Mouse (Mus musculus) forebrain, embryonic 10.5 days (tissue): ENCODE results near the gene Olfr141. TPM values are rescaled to one million over a fixed set of nuclear protein-coding genes. Genes with fewer than 3 reads are reported as not detected.

Experiments
- DNase-seq: peaks from one replicate; pipeline ENCODE4 v3.0.0-alpha.2; 2017; ENCODE audit warnings: low spot score; ENCODE audit errors: extremely low spot score
- H3K27ac ChIP-seq: fragments of 300-500 bp; sonication (generic); 2 replicates; pipeline ENCODE4 v1.5.1; 2016; ENCODE audit warnings: mild to moderate bottlenecking
- H3K27me3 ChIP-seq: fragments of 300-500 bp; sonication (generic); 2 replicates; pipeline ENCODE4 v1.6.1; 2016; ENCODE audit warnings: mild to moderate bottlenecking; ENCODE audit not compliant: poor library complexity, severe bottlenecking
- H3K36me3 ChIP-seq: fragments of 300-500 bp; sonication (generic); replicated peaks from 2 replicates; pipeline ENCODE4 v1.6.1; 2016; ENCODE audit warnings: mild to moderate bottlenecking, moderate library complexity
- H3K4me1 ChIP-seq: fragments of 300-500 bp; sonication (generic); 2 replicates; pipeline ENCODE4 v1.6.1; 2016
- H3K4me3 ChIP-seq: fragments of 300-500 bp; sonication (generic); 2 replicates; pipeline ENCODE4 v1.5.1; 2016; ENCODE audit warnings: mild to moderate bottlenecking, moderate library complexity
- H3K9me3 ChIP-seq: fragments of 300-500 bp; sonication (generic); 2 replicates; pipeline ENCODE4 v1.6.1; 2016; ENCODE audit warnings: mild to moderate bottlenecking, moderate library complexity
- whole genome bisulfite sequencing: fragments of 180-500 bp; shearing (Covaris S2); methylation state at CpG from one replicate; pipeline ENCODE4 v1.1.7; 2016; 5-methylcytosine and 5-hydroxymethylcytosine counted together
- polyA plus RNA-seq: library from polyadenylated mRNA; unstranded; fragments of >200 nt; fragmentation: Nextera tagmentation; extraction: Ambion mirVana; gene quantifications from 2 replicates; pipeline ENCODE4 v1.2.1, GENCODE M21; 2016

Gene Olfr141
- not detected in 2 replicates for polyA plus RNA-seq

DNA sequence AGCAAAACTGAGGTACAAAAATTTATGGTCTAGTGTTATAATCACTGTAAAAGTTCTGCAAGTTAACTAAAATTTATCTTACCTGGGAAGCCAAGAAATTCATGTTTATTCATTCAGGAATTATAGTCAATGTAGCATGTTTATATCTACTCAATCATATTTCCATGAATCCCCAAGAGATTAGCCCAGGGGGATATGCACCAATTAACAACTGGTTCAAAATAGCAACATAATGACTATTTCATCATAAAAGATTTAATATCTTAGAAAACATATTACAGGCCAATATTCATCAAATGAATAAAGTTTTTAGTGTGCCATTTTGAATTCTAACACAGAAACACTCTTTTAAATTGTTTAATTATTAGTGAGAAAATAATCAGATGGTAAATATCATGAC is at the start of gene Olfr141:
Gene Olfr141 (minus strand): TSS at position 101 of the 400 bp plus-strand sequence.
- DNase-seq, result no peak
- H3K4me3 ChIP-seq, result no peak within 1 kb of the TSS
- H3K27ac ChIP-seq, result no peak within 1 kb of the TSS
- no peaks in the 10 kb centered on the region for H3K4me1 ChIP-seq
- H3K27me3 ChIP-seq, result no peaks in the 10 kb centered on the region
- H3K9me3 ChIP-seq, result no peaks in the 10 kb centered on the region
- no peaks in the 10 kb centered on the region for H3K36me3 ChIP-seq

DNA sequence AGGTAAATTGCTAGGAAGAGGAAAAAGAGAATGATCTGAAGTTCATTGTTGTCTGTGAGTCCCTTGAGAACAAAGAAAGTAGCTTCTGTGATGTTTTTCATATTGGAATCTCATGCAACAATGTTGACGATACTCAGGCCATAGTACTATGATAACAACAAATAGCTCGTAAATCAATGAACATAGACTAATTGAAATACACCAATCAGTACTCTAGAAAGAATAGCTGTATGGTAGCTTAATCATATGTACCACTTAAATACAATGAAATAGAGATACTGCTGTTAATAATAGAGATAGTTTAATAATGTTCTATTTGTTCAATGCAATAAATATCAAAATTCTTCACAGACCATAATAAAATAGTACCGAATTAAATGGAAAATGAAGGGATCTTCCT is 41.8 kb upstream of the Olfr141 start, which contains the start of gene Olfr1095:
Gene Olfr1095 (minus strand): TSS at position 101 of the 400 bp plus-strand sequence.
- H3K4me3 ChIP-seq, result no peak within 1 kb of the TSS
- WGBS, result 87% methylated on average over 3 of the region's 3 CpGs
- H3K9me3 ChIP-seq, result no peaks in the 10 kb centered on the region
- no peaks in the 10 kb centered on the region for H3K27me3 ChIP-seq
- no peaks in the 10 kb centered on the region for H3K4me1 ChIP-seq
- no peak within 1 kb of the TSS for H3K27ac ChIP-seq
- H3K36me3 ChIP-seq, result no peaks in the 10 kb centered on the region
- no peak for DNase-seq

GRCm38 (mm10) chr2:86824363-86824762 is 14.5 kb upstream of the Olfr141 start, which contains the start of gene Olfr1094:
Olfr1094 (plus strand) TSS chr2:86824663.
- Histone ChIP-seq H3K27ac (no peak within 1 kb of the TSS), H3K27me3 (no peaks in the 10 kb centered on the region), H3K36me3 (no peaks in the 10 kb centered on the region), H3K9me3 (no peaks in the 10 kb centered on the region), H3K4me3 (no peak within 1 kb of the TSS), H3K4me1 (no peaks in the 10 kb centered on the region)
- no peak for DNase-seq

- Histone ChIP-seq H3K9me3 (no peaks in the 10 kb centered on the region), H3K27ac (no peak within 1 kb of the TSS), H3K27me3 (no peaks in the 10 kb centered on the region), H3K4me3 (no peak within 1 kb of the TSS), H3K36me3 (no peaks in the 10 kb centered on the region), H3K4me1 (no peaks in the 10 kb centered on the region)
- DNase-seq, result no peak
- WGBS, result 87% methylated on average over 2 of the region's 2 CpGs
These were observed 27.6 kb downstream of the Olfr141 start, which contains the start of gene Olfr1093 for GRCm38 (mm10) chr2:86782179-86782578. Olfr1093 (plus strand) TSS chr2:86782479.

DNA sequence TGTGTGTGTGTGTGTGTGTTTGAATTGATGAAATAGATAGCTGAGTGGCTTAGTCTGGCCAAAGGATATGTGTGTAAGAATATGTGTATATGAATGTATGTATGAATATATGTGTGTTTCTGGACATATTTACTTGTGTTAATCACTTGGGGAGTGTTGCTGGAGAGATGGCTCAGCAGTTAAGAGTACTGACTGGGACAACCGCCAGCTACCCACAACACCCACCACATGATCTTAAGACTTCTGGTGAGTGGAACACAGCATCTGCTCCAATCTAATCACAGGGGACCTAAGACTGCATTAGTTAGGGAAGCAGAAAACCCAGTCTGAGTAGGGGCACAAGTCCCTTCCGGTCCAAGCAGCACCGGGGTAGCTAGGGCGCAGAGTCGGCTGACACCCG is 48.8 kb downstream of the Olfr141 start:
- Histone ChIP-seq H3K36me3 (no peaks in the 10 kb centered on the region), H3K27me3 (no peaks in the 10 kb centered on the region), H3K27ac (no peak overlapping the region), H3K9me3 (no peaks in the 10 kb centered on the region), H3K4me1 (no peaks in the 10 kb centered on the region), H3K4me3 (no peak overlapping the region)
- no peak for DNase-seq
- WGBS, result 99% methylated on average over 6 of the region's 6 CpGs

DNA sequence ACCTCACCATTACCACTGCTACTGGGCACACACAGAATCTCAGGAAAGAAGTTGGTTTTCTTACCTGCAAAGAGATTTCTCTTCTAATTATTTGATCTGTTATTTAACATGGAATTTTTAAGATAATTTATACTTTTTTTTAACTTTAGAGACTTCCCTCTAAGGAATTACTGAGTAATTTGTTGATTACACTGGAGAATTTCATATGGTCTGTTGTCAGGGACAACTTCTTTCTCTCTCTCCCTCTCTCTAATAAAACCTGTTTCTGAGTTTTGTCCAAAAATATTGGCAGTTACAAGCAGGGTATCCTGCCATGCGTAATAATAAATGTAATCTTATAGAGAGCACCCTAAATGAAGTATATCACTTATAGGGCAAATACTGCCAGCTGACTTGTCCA is 50.9 kb downstream of the Olfr141 start, which contains the start of gene Olfr1090:
Gene Olfr1090 (minus strand): TSS at position 101 of the 400 bp plus-strand sequence.
- no peak for DNase-seq
- H3K4me1 ChIP-seq, result no peaks in the 10 kb centered on the region
- H3K27ac ChIP-seq, result no peak within 1 kb of the TSS
- no peak within 1 kb of the TSS for H3K4me3 ChIP-seq
- no peaks in the 10 kb centered on the region for H3K27me3 ChIP-seq
- H3K36me3 ChIP-seq, result no peaks in the 10 kb centered on the region
- no peaks in the 10 kb centered on the region for H3K9me3 ChIP-seq
- 91% methylated on average over 1 of the region's 1 CpGs for WGBS

Other genes with a start within 250 kb of the Olfr141 start
- not detected in 2 replicates for gene Olfr1082, start 211.1 kb downstream of the Olfr141 start, polyA plus RNA-seq
- not detected in 2 replicates for gene Olfr1084, start 170.3 kb downstream of the Olfr141 start, polyA plus RNA-seq
- gene Olfr1085, start 148.0 kb downstream of the Olfr141 start, polyA plus RNA-seq, result not detected in 2 replicates
- gene Olfr1086, start 129.9 kb downstream of the Olfr141 start, polyA plus RNA-seq, result not detected in 2 replicates
- gene Olfr1087, start 111.6 kb downstream of the Olfr141 start, polyA plus RNA-seq, result not detected in 2 replicates
- gene Olfr1089, start 76.3 kb downstream of the Olfr141 start, polyA plus RNA-seq, result not detected in 2 replicates
- not detected in 2 replicates for gene Olfr1090, start 51.0 kb downstream of the Olfr141 start, polyA plus RNA-seq
- not detected in 2 replicates for gene Olfr1093, start 27.5 kb downstream of the Olfr141 start, polyA plus RNA-seq
- gene Olfr1094, start 14.6 kb upstream of the Olfr141 start, polyA plus RNA-seq, result not detected in 2 replicates
- not detected in 2 replicates for gene Olfr1095, start 41.7 kb upstream of the Olfr141 start, polyA plus RNA-seq
- gene Gm13723, start 64.8 kb upstream of the Olfr141 start, polyA plus RNA-seq, result not detected in 2 replicates
- gene Olfr1097, start 82.2 kb upstream of the Olfr141 start, polyA plus RNA-seq, result not detected in 2 replicates
- not detected in 2 replicates for gene Olfr1098, start 114.5 kb upstream of the Olfr141 start, polyA plus RNA-seq
- not detected in 2 replicates for gene Olfr1099, start 150.7 kb upstream of the Olfr141 start, polyA plus RNA-seq
- not detected in 2 replicates for gene Olfr1100, start 169.9 kb upstream of the Olfr141 start, polyA plus RNA-seq
- gene Olfr1101, start 181.2 kb upstream of the Olfr141 start, polyA plus RNA-seq, result not detected in 2 replicates
- not detected in 2 replicates for gene Olfr1102, start 188.4 kb upstream of the Olfr141 start, polyA plus RNA-seq
- not detected in 2 replicates for gene Olfr1104, start 217.1 kb upstream of the Olfr141 start, polyA plus RNA-seq
- not detected in 2 replicates for gene Olfr1105, start 226.5 kb upstream of the Olfr141 start, polyA plus RNA-seq
- gene Olfr1106, start 242.3 kb upstream of the Olfr141 start, polyA plus RNA-seq, result not detected in 2 replicates